24 mouse cellular contexts compared by ENCODE assay signal in genomic region chr10:28167097-28167496, GRCm38 (mm10).
DNase-seq lines count a peak whose midpoint lies in the region; ATAC-seq and TF ChIP-seq lines count a peak whose summit lies in the region.
"Had no signal": no experiment of that assay in that cellular context is flagged by ENCODE, and none has a peak within 500 bp of the region (broad histone marks: within the 10 kb centered on the region; RNA-seq: fewer than 3 reads in every experiment).

No protein-coding gene starts in this region.

- peaks cover 15% of the 10 kb centered on the region for H3K79me2 ChIP-seq in myocyte (ENCODE audit: control insufficient read depth, insufficient read depth)

- H3K4me3 ChIP-seq in kidney, embryonic 14.5 days (ENCODE audit: low read length), result no peak overlapping the region
- no peak overlapping the region for H3K4me3 ChIP-seq in lung, postnatal 0 days (ENCODE audit: low read depth, low read length)
- no peak overlapping the region for H3K4me3 ChIP-seq in lung, adult 2 months (replicated peaks; ENCODE audit: extremely low read depth, low read depth, low read length)
- H3K4me3 ChIP-seq in myocyte, result no peak overlapping the region
- H3K4me3 ChIP-seq: heart, adult 2 months; hindbrain, embryonic 13.5 days; limb, embryonic 10.5 days; megakaryocyte, embryonic 14.5 days; neural tube, embryonic 12.5 days; stomach, embryonic 15.5 days had no signal

- H3K27ac ChIP-seq in kidney, embryonic 14.5 days (ENCODE audit: low read depth, low read length), result no peak overlapping the region
- no peak overlapping the region for H3K27ac ChIP-seq in lung, postnatal 0 days (ENCODE audit: low read length)
- H3K27ac ChIP-seq: heart, adult 2 months; hindbrain, embryonic 13.5 days; limb, embryonic 10.5 days; neural tube, embryonic 12.5 days; stomach, embryonic 15.5 days had no signal

- no peak for ATAC-seq in kidney, embryonic 14.5 days (ENCODE audit: low FRiP score, low TSS enrichment)
- no peak for ATAC-seq in lung, postnatal 0 days
- ATAC-seq: forebrain, postnatal 0 days had no signal

- TF ChIP-seq EP300 in lung, postnatal 0 days (IDR thresholded peaks at IDR 0.05), result no peak

- no peaks in the 10 kb centered on the region for H3K27me3 ChIP-seq in kidney, embryonic 14.5 days (ENCODE audit: control insufficient read depth, insufficient read depth, low read length)
- no peaks in the 10 kb centered on the region for H3K27me3 ChIP-seq in lung, postnatal 0 days (replicated peaks; ENCODE audit: insufficient read depth, low read length)
- H3K27me3 ChIP-seq in myocyte (ENCODE audit: control insufficient read depth, insufficient read depth, insufficient read length), result no peaks in the 10 kb centered on the region
- H3K27me3 ChIP-seq: hindbrain, embryonic 13.5 days; megakaryocyte, embryonic 14.5 days; neural tube, embryonic 12.5 days; stomach, embryonic 15.5 days had no signal

- no peak overlapping the region for H3K9ac ChIP-seq in kidney, embryonic 14.5 days (ENCODE audit: low read depth, low read length)
- H3K9ac ChIP-seq in lung, postnatal 0 days (replicated peaks; ENCODE audit: low read depth), result no peak overlapping the region
- H3K9ac ChIP-seq: forebrain, postnatal 0 days; hindbrain, embryonic 13.5 days; neural tube, embryonic 12.5 days; stomach, embryonic 15.5 days had no signal

- no peak for TF ChIP-seq CTCF in lung, postnatal 0 days (IDR thresholded peaks at IDR 0.05)
- no peak for TF ChIP-seq CTCF in lung, adult 2 months (IDR thresholded peaks at IDR 0.05; ENCODE audit: insufficient read depth, low read length)

- peak; percentile 63 for DNase-seq in kidney, adult 9 months
- peak; percentile 60 for DNase-seq in lung, postnatal 0 days (ENCODE audit: low spot score)
- DNase-seq in lung, adult 2 months, result no peak
- DNase-seq in NIH3T3 (ENCODE audit: low read depth), result peak; percentile 28
- no peak for DNase-seq in left cerebral cortex, adult 18-20 months (ENCODE audit: low spot score in 2 of 2)
- DNase-seq: adrenal gland, postnatal 36 days; cerebellum, adult 9-11 months; forebrain, postnatal 0 days; gastrocnemius, postnatal 25 days; heart, adult 2 months; heart, postnatal 36 days; liver; midbrain, embryonic 14.5 days; right cerebral cortex, adult 18-20 months; right cerebral cortex, postnatal 4 days; thymus, adult 2 months; thymus, postnatal 4 days had no signal

- 43% methylated on average over 2 of the region's 2 CpGs for WGBS in kidney, embryonic 14.5 days
- WGBS in lung, postnatal 0 days, result 35% methylated on average over 2 of the region's 2 CpGs
- 44% methylated on average over 2 of the region's 2 CpGs for WGBS in lung, adult 2 months

- H3K4me2 ChIP-seq in kidney, embryonic 14.5 days (replicated peaks; ENCODE audit: low read depth, low read length), result no peak overlapping the region
- no peak overlapping the region for H3K4me2 ChIP-seq in lung, postnatal 0 days (replicated peaks; ENCODE audit: low read depth, low read length)
- peak overlapping the region; percentile 12 for H3K4me2 ChIP-seq in myocyte (ENCODE audit: low read depth)
- H3K4me2 ChIP-seq: hindbrain, embryonic 13.5 days; neural tube, embryonic 12.5 days; stomach, embryonic 15.5 days had no signal

- TF ChIP-seq POLR2A in lung, adult 2 months (IDR thresholded peaks at IDR 0.05; ENCODE audit: borderline replicate concordance, extremely low read depth, low read depth, low read length), result no peak
- TF ChIP-seq POLR2A in myocyte (IDR thresholded peaks at IDR 0.05; ENCODE audit: insufficient read length, low read depth), result no peak

- H3K4me1 ChIP-seq in kidney, embryonic 14.5 days (ENCODE audit: control insufficient read depth, insufficient read depth, low read length), result 0 out of 2 replicates have a peak, but pooled peaks cover 6% of the 10 kb centered on the region
- H3K4me1 ChIP-seq in lung, postnatal 0 days (ENCODE audit: insufficient read depth, low read depth, low read length), result no peaks in the 10 kb centered on the region; the same call in 1 of the 2 replicates
- peaks cover 5% of the 10 kb centered on the region; the same call in 1 of the 2 replicates for H3K4me1 ChIP-seq in lung, adult 2 months (ENCODE audit: control insufficient read depth, insufficient read depth, low read length)
- H3K4me1 ChIP-seq: megakaryocyte, embryonic 14.5 days; neural tube, embryonic 12.5 days had no signal

- H3K36me3 ChIP-seq in kidney, embryonic 14.5 days (ENCODE audit: control insufficient read depth, insufficient read depth, low read length), result no peaks in the 10 kb centered on the region
- no peaks in the 10 kb centered on the region for H3K36me3 ChIP-seq in lung, postnatal 0 days (ENCODE audit: insufficient read depth, low read length)
- H3K36me3 ChIP-seq in myocyte (ENCODE audit: control insufficient read depth, insufficient read depth), result no peaks in the 10 kb centered on the region
- H3K36me3 ChIP-seq: hindbrain, embryonic 13.5 days; limb, embryonic 10.5 days; neural tube, embryonic 12.5 days; stomach, embryonic 15.5 days had no signal

- no peaks in the 10 kb centered on the region for H3K9me3 ChIP-seq in kidney, embryonic 14.5 days (ENCODE audit: control insufficient read depth, low read length)
- no peaks in the 10 kb centered on the region for H3K9me3 ChIP-seq in lung, postnatal 0 days (ENCODE audit: low read length)
- H3K9me3 ChIP-seq: hindbrain, embryonic 13.5 days; limb, embryonic 10.5 days; megakaryocyte, embryonic 14.5 days; neural tube, embryonic 12.5 days; stomach, embryonic 15.5 days had no signal

- no peak overlapping the region for H3ac ChIP-seq in myocyte (ENCODE audit: control insufficient read depth, insufficient read length)

TF ChIP-seq in myocyte, 11 proteins besides CTCF, POLR2A, EP300 and RAD21:
- no peak for TF ChIP-seq MYOD1 (IDR thresholded peaks at IDR 0.05; ENCODE audit: control insufficient read depth in 1 of 3, insufficient read length in 2 of 3, low read depth in 2 of 3)
- TF ChIP-seq CEBPB (IDR thresholded peaks at IDR 0.05; ENCODE audit: insufficient read depth, poor library complexity, severe bottlenecking), result peak; percentile 67; the same call in 1 of the 2 replicates

Comparison
In these comparisons a context has a peak if more than half of its experiments do, and no peak if none do; other contexts are left out.
1. DNase-seq: peak in kidney, adult 9 months (single experiment), lung, postnatal 0 days (single experiment) and NIH3T3 (single experiment); none in lung, adult 2 months (single experiment) and left cerebral cortex, adult 18-20 months (0 of 2).